Mouse (Mus musculus) forebrain, embryonic 11.5 days (tissue): Measurements from ENCODE around the gene Zfhx3. TPM values are rescaled to one million over a fixed set of nuclear protein-coding genes. Genes with fewer than 3 reads are reported as not detected.

ENCODE experiments used
- ATAC-seq: fragments of 200-750 bp; cut with Nextera tagmentation; replicated peaks from 2 replicates; pipeline ENCODE4 v1.8.0; 2017; ENCODE audit warnings: moderate TSS enrichment; ENCODE audit not compliant: low FRiP score
- DNase-seq: peaks from one replicate; pipeline ENCODE4 v3.0.0-alpha.2; 2017; ENCODE audit warnings: low spot score
- H3K27ac ChIP-seq: fragments of 300-500 bp; sonication (generic); 2 replicates; pipeline ENCODE4 v1.5.1; 2014; ENCODE audit warnings: low read depth, low read length
- H3K27me3 ChIP-seq: fragments of 300-500 bp; sonication (generic); 2 replicates; pipeline ENCODE4 v1.6.1; 2014; ENCODE audit warnings: mild to moderate bottlenecking, low read length, mixed read lengths; ENCODE audit not compliant: control insufficient read depth, insufficient read depth
- H3K36me3 ChIP-seq: fragments of 300-500 bp; sonication (generic); 2 replicates; pipeline ENCODE4 v1.6.1; 2014; ENCODE audit warnings: mild to moderate bottlenecking, low read length, moderate library complexity, mixed read lengths; ENCODE audit not compliant: control insufficient read depth, insufficient read depth
- H3K4me1 ChIP-seq: fragments of 300-500 bp; sonication (generic); replicated peaks from 2 replicates; pipeline ENCODE4 v1.6.1; 2014; ENCODE audit warnings: low read length, mixed read lengths; ENCODE audit not compliant: control insufficient read depth, insufficient read depth
- H3K4me2 ChIP-seq: fragments of 300-500 bp; sonication (generic); 2 replicates; pipeline ENCODE4 v1.6.1; 2014; ENCODE audit warnings: low read depth, mild to moderate bottlenecking, low read length, moderate library complexity, mixed read lengths; ENCODE audit not compliant: severe bottlenecking
- H3K4me3 ChIP-seq: fragments of 300-500 bp; sonication (generic); 2 replicates; pipeline ENCODE4 v1.5.1; 2014; ENCODE audit warnings: low read depth, low read length
- H3K9ac ChIP-seq: fragments of 300-500 bp; sonication (generic); 2 replicates; pipeline ENCODE4 v1.6.1; 2014; ENCODE audit warnings: low read length
- H3K9me3 ChIP-seq: fragments of 300-500 bp; sonication (generic); 2 replicates; pipeline ENCODE4 v1.6.1; 2016; ENCODE audit warnings: low read length, mixed read lengths; ENCODE audit not compliant: control insufficient read depth
- WGBS: fragments of 180-500 bp; shearing (Covaris S2); extraction: QIAGEN DNeasy Blood & Tissue Kit; methylation state at CpG from one replicate; pipeline ENCODE4 v1.1.7; 2014; 5-methylcytosine and 5-hydroxymethylcytosine counted together
- polyA plus RNA-seq: library from polyadenylated mRNA; unstranded; fragments of >200 nt; fragmentation: Nextera tagmentation; extraction: Ambion mirVana; gene quantifications from 2 replicates; pipeline ENCODE4 v1.2.1, GENCODE M21; 2014

Zfhx3 gene
- polyA plus RNA-seq, 1 experiment from 2014 or later, result 22.9 TPM

- Histone ChIP-seq H3K4me3 (no peak overlapping the region), H3K4me2 (no peak overlapping the region), H3K36me3 (no peaks in the 10 kb centered on the region), H3K9ac (no peak overlapping the region), H3K9me3 (no peaks in the 10 kb centered on the region), H3K27me3 (no peaks in the 10 kb centered on the region), H3K27ac (no peak overlapping the region), H3K4me1 (no peaks in the 10 kb centered on the region)
- no peak for ATAC-seq
- WGBS, result 88% methylated on average over 6 of the region's 6 CpGs
- no peak for DNase-seq
Observed at GRCm38 (mm10) chr8:108990537-108990936, 1048.1 kb downstream of the Zfhx3 start.

GRCm38 (mm10) chr8:108991395-108991794, 1049.0 kb downstream of the Zfhx3 start:
- no peak for ATAC-seq
- 92% methylated on average over 5 of the region's 5 CpGs for WGBS
- no peaks in the 10 kb centered on the region for H3K36me3 ChIP-seq

GRCm38 (mm10) chr8:108993718-108994117, 1051.3 kb downstream of the Zfhx3 start:
- ATAC-seq (no peak), DNase-seq (no peak)
- no peaks in the 10 kb centered on the region for H3K36me3 ChIP-seq
- no peak overlapping the region for H3K4me3 ChIP-seq
- no peak overlapping the region for H3K4me2 ChIP-seq
- H3K9me3 ChIP-seq, result no peaks in the 10 kb centered on the region
- WGBS, result 88% methylated on average over 2 of the region's 2 CpGs
- no peak overlapping the region for H3K27ac ChIP-seq
- no peaks in the 10 kb centered on the region for H3K4me1 ChIP-seq
- H3K27me3 ChIP-seq, result no peaks in the 10 kb centered on the region
- H3K9ac ChIP-seq, result no peak overlapping the region

More at GRCm38 (mm10) chr8:108991395-108991794, 1049.0 kb downstream of the Zfhx3 start:
- Histone ChIP-seq H3K4me2 (no peak overlapping the region), H3K27ac (no peak overlapping the region), H3K4me3 (no peak overlapping the region), H3K27me3 (no peaks in the 10 kb centered on the region), H3K9me3 (no peaks in the 10 kb centered on the region), H3K4me1 (no peaks in the 10 kb centered on the region), H3K9ac (no peak overlapping the region)
- DNase-seq, result no peak

GRCm38 (mm10) chr8:108994187-108994586, 1051.7 kb downstream of the Zfhx3 start:
- no peak overlapping the region for H3K27ac ChIP-seq
- H3K4me1 ChIP-seq, result no peaks in the 10 kb centered on the region
- H3K9me3 ChIP-seq, result no peaks in the 10 kb centered on the region
- H3K4me2 ChIP-seq, result no peak overlapping the region
- DNase-seq (no peak), ATAC-seq (no peak)
- H3K4me3 ChIP-seq, result no peak overlapping the region
- H3K36me3 ChIP-seq, result no peaks in the 10 kb centered on the region
- WGBS, result 71% methylated on average over 2 of the region's 2 CpGs
- H3K9ac ChIP-seq, result no peak overlapping the region
- no peaks in the 10 kb centered on the region for H3K27me3 ChIP-seq

- ATAC-seq, result no peak
- Histone ChIP-seq H3K27ac (no peak overlapping the region), H3K4me1 (no peaks in the 10 kb centered on the region), H3K36me3 (no peaks in the 10 kb centered on the region), H3K4me2 (no peak overlapping the region), H3K9me3 (no peaks in the 10 kb centered on the region), H3K9ac (no peak overlapping the region), H3K4me3 (no peak overlapping the region), H3K27me3 (no peaks in the 10 kb centered on the region)
- DNase-seq, result no peak
- 92% methylated on average over 5 of the region's 5 CpGs for WGBS
Observed at GRCm38 (mm10) chr8:108994880-108995279, 1052.4 kb downstream of the Zfhx3 start.

- Histone ChIP-seq H3K27me3 (no peaks in the 10 kb centered on the region), H3K9me3 (no peaks in the 10 kb centered on the region), H3K4me1 (no peaks in the 10 kb centered on the region), H3K4me3 (no peak overlapping the region), H3K9ac (no peak overlapping the region), H3K4me2 (no peak overlapping the region), H3K36me3 (no peaks in the 10 kb centered on the region), H3K27ac (no peak overlapping the region)
- ATAC-seq, result no peak
- 77% methylated on average over 3 of the region's 3 CpGs for WGBS
- no peak for DNase-seq
Observed at GRCm38 (mm10) chr8:108997334-108997733, 1054.9 kb downstream of the Zfhx3 start.

- no peaks in the 10 kb centered on the region for H3K9me3 ChIP-seq
- H3K9ac ChIP-seq, result no peak overlapping the region
- H3K4me3 ChIP-seq, result no peak overlapping the region
- no peaks in the 10 kb centered on the region for H3K27me3 ChIP-seq
- no peaks in the 10 kb centered on the region for H3K4me1 ChIP-seq
- no peak overlapping the region for H3K4me2 ChIP-seq
- no peaks in the 10 kb centered on the region for H3K36me3 ChIP-seq
- ATAC-seq (no peak), DNase-seq (no peak)
- no peak overlapping the region for H3K27ac ChIP-seq
- WGBS, result 86% methylated on average over 15 of the region's 15 CpGs
Observed at GRCm38 (mm10) chr8:108999297-109000249, 1057.1 kb downstream of the Zfhx3 start.

- Histone ChIP-seq H3K27ac (no peak overlapping the region), H3K4me3 (no peak overlapping the region), H3K9ac (no peak overlapping the region), H3K36me3 (no peaks in the 10 kb centered on the region), H3K9me3 (no peaks in the 10 kb centered on the region), H3K27me3 (no peaks in the 10 kb centered on the region), H3K4me1 (no peaks in the 10 kb centered on the region), H3K4me2 (no peak overlapping the region)
- DNase-seq (no peak), ATAC-seq (no peak)
- WGBS, result 88% methylated on average over 9 of the region's 9 CpGs
Observed at GRCm38 (mm10) chr8:109001031-109001430, 1058.6 kb downstream of the Zfhx3 start.

- Histone ChIP-seq H3K9ac (no peak overlapping the region), H3K27me3 (no peaks in the 10 kb centered on the region), H3K4me3 (no peak overlapping the region), H3K4me1 (no peaks in the 10 kb centered on the region), H3K36me3 (no peaks in the 10 kb centered on the region), H3K9me3 (no peaks in the 10 kb centered on the region), H3K27ac (no peak overlapping the region), H3K4me2 (no peak overlapping the region)
- 90% methylated on average over 5 of the region's 5 CpGs for WGBS
- ATAC-seq (no peak), DNase-seq (no peak)
Observed at GRCm38 (mm10) chr8:109001923-109002322, 1059.5 kb downstream of the Zfhx3 start.
